Mouse (Mus musculus) forelimb bud, embryonic 11.5 days (tissue): ENCODE measurements around the gene Mettl5.
"Not testable (repeated sequence)": the region's sequence is repeated elsewhere in the genome, so short reads cannot be mapped to it uniquely, and the experiment has no call there.

Experiments
- DNase-seq: peaks from one replicate; pipeline ENCODE4 v3.0.0-alpha.2; 2012; ENCODE audit warnings: low read depth, low spot score

The Mettl5 gene

DNA sequence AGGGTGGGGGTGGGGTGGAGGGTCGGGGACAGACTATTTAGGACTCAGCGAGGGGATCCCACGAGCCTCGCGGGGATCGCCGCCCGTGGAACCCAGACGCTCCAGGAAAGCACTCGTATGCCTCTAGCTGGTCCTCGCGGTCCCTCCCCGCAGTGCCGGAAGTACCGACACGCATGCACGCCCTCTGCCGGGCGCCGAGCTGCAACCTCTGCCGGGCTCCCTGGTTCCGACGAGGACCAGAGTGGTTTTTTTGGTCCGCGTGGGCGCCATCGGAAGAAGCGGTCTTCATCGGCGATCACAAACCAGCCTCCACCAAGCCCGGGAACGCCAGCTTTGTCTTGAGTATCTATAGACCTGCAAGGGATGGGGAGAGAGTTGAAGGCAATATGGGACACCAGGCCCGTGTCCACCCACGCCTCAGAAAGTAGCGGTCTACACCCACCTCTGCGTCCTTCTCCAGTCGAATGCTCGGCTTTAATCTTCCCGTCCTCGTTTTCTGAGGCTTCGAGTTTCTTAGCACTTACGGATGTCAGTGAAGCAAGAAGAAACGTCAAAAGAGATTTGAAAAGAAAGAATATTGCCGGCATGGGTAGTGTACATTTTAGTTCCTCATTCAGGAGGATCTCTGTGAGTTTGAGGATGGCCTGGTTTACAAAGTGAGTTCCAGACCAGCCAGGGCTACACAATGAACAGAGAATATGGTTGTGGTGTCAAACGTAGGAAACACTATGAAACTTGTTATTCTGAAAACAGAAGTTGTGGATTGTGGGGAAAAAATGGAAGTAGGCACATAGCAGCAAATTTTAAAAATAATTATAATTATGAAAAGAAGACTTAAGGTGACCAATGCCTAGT is at the start of gene Mettl5:
TSS of gene Mettl5 (minus strand) at position 165 of the 855 bp plus-strand sequence.
- DNase-seq = peak; percentile 85

DNA sequence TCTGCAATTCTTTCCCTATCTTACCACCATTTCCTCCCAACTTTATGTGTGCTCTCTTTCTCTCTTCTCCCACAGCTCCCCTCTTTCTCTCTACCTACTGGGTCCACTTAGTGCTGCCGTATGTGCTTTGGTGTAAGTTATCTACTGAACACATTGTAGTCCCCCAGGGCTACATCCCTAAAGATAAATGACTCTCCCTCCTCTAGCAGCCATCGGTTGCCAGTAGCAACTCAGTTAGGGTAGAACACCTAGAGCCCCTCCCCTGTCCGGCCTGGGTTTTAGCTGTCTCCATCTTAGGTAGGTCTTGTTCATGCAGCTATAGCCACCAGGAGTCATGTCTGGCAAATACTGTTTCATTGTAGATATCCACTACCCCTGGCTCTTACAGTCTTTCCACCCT is 39.5 kb upstream of the Mettl5 start:
- DNase-seq = no peak

DNA sequence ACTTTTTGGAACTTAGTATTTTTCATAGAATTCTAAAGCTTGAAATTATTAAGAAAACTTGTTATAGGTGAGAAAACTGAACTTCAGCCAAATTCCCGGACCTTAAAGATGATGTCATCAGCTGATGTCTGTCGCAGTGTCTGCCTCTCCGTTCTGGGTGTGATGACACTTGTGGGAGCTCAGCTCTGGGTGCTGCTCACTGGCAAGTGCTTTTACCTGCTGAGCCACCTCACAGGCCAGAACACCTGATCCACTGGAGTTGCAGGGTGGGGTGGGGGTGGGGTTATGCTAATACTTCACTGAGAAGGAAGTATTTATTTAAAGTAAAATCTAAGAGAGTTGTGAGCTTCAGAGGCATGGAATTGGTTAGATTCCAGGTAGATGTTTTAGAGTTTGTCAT is 31.9 kb upstream of the Mettl5 start:
- no peak for DNase-seq

DNA sequence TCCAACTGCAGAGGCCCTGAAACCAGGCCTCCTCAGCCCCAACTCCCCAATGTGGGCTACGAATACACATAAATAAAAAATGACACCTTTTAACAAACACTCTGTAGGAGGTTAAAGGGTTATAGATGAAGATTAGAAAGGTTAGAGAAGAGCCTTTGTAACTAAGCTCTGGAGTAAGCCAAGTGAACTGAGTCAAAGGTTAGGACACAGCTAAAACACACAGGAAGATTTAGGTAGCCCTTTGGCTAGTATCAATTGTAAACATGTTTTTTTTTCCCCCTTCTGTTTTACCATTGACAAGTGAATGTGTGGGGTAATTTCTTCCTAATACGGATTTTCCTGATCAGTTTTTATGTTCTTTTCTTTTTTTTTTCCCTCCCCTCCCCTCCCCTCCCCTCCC is 27.4 kb upstream of the Mettl5 start:
- DNase-seq = no peak

DNA sequence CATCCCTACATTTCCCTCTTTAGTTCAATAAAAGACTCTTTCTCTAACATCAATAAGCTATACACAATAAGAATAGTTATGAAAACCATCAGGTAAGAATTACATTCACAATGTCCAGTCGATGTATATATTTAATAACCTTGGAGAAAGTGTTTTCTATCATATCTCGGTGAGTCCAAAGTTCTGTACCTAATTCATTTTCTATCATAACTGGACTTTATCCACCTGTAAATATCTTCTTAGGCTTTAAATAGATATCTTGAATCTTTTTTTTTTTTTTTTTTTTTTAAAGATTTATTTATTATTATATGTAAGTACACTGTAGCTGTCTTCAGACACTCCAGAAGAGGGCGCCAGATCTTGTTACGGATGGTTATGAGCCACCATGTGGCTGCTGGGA is 22.0 kb upstream of the Mettl5 start:
- DNase-seq = not testable (repeated sequence)

DNA sequence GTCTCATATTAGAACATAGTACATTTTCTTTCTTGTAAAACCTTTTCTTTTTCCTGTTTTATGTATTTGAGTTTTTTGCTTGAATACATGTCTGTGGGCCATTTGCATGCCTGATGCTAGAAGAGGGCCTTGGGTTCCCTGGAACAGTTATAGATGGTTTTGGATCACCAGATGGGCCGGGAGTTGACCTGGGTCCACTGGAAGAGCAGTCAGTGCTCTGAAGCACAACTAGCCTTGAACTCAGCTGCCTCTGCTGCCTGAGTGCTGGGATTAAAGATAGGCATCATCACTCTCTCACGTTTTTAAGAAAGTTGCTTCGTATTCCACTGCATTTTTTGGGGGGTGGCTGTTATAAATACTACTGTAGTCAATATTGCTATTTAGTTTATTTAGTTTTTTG is 18.1 kb upstream of the Mettl5 start:
- DNase-seq = no peak

DNA sequence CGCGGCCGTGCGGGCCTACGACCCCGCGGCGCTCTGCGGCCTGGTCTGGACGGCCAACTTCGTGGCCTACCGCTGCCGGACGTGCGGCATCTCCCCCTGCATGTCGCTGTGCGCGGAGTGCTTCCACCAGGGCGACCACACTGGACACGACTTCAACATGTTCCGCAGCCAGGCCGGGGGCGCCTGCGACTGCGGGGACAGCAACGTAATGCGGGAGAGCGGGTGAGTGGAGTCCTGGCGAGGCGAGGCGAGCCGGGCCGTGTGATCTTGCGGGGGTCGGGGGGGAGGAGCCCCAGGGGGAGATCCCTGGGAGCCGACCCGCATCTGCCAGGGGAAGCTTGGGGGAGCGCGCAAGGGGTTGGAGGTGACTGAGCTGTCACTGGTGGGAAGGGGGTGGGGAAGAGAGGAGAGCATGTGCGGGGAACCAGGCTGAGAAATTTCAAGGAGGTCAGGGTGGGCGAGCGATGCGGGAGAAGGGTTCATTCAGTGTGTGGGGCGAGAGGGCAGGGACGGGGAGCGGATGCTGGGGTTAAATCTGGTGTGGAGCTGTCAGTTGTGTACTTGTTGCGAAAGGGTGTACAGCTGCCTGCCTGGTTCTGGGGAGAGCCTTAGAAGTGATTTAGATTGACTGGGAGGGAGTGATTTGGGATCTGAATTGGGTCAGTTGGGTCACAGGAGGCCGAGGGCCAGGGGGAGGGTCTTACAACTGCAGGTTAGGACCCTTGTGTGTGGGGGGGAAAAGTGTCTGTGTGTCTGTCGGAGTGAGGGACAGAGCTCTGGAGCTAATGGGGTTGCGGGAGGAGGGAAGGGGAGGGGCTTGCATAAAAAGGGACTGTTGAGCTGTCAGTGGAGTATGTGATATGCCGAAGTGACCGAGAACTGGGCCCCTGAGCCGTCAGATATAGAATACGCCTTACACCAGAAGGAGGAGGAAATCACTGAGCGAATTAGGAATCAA is 12.5 kb upstream of the Mettl5 start:
- DNase-seq = no peak

DNA sequence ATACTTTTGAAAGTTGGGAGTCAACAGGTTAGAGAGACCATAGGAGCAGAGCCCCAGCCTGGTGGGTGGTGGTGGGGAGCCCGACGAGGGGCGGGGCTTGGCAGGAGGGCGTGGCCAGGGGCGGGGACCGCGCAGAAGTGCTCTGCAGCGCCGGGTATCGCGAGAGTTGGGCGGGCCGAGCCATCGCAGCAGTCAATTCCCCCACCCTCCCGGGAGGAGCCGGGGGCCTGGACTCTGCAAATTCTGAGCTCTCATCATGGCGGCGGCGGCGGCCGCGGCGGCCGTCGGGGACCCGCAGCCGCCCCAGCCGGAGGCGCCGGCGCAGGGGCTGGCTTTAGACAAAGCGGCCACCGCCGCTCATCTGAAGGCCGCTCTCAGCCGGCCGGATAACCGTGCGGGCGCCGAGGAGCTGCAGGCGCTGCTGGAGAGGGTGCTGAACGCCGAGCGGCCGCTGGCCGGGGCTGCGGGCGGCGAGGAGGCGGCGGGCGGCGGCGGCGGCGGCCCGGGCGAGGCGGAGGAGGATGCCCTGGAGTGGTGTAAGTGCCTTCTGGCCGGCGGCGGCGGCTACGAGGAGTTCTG is 11.7 kb upstream of the Mettl5 start, which contains the start of gene Ubr3:
TSS of gene Ubr3 (plus strand) at position 208 of the 579 bp plus-strand sequence.
- peak; percentile 95 for DNase-seq

DNA sequence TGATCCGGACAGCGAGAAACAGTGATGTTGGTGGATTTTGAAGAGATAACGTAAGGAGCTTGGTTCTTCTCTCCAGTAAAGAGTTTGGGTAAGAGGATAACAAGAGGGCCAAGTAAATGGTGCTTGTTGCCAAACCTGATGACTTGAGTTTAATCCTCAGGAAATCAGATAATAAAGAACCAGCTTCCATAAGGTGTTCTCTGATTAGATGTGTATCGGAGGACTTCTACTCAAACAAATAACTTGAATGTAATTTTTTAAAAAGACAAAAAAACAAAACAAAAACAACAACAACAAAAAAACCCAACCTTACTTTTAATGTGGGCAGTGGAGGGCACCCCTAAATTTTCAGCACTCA is 10.8 kb upstream of the Mettl5 start:
- no peak for DNase-seq

DNA sequence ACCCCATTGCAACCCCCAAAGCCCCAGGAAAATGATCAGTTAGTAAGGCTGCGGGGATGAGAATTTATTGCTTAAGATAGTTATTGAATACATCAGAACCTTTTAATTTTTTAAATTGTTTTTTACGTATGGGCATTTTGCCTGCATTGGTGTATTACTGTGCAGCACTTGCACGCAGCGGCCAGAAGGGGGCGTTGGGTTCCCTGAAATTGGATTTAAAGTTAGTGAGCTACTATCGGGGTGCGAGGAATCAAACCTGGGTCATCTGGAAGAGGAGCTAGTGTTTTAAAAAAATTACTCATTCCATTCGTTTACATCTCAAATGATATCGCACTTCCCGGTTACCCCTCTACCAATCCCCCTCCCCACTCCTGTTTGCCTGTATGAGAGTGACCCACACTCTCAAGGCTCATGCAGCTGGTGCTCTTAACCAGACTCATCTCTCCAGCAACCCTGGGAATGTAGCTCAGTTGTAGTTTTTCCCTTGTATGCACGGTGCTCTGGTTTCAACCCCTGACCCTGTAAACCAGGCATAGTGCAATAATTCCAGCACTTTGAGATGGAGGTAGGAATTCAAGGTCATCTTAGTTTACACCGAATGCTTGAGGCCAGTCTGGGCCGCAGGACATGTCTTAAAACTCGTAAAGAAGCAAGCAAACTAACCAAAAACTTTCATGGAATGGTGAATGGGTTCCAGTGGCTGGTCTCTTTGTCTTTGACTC is 10.2 kb upstream of the Mettl5 start:
- DNase-seq = no peak

DNA sequence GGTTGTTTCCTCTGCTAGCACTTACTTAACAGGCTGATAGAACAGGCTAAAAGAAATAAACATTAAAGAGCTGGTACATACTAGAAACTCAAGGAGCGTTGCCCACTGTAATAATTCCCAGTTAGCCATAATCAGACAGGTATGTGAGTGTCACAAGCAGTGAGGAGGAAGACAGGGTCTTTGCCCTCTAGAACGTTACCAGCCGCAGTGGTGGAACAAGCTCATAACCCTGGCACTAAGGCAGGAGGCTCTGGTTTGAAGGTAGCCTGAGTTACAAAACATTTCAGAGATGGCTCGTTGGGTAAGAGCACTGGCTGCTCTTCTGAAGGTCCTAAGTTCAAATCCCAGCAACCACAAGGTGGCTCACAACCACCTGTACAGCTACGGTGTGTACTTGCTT is 8.5 kb upstream of the Mettl5 start:
- no peak for DNase-seq

DNA sequence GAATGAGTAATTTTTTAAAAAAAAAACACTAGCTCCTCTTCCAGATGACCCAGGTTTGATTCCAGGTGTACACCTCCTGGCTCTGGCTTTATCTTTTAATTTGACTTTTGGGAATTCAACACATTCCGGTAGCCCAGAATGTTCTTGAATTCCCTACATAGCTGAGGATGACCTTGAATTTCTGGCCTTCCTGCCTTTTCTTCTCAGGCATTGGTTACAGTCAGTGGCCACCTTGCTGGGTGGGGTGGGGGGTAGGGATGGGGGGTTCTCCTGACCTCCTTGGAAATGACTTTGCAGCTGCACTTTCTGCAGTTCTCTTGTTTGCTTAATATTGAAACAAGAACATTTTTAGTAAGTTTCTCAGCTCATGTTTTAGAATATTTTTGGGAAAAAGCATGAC is 7.7 kb upstream of the Mettl5 start:
- no peak for DNase-seq

DNA sequence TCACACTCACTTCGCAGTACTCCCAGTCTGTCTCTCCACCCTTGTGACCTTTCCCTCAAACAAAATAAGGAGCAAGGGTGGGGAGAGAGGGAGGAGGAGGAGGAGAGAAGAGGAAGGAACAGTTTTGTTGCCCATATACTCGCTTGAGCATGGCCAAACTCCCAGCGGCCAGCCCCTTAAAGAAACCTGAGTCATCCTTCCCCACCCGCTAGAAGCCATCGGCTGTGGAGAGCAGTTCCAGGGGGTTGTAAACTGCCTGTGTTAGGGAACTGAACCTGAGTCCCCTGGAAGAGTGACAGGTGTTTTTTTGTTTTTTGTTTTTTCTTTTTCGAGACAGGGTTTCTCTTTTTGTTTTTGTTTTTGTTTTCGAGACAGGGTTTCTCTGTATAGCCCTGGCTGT is 5.4 kb upstream of the Mettl5 start:
- no peak for DNase-seq

DNA sequence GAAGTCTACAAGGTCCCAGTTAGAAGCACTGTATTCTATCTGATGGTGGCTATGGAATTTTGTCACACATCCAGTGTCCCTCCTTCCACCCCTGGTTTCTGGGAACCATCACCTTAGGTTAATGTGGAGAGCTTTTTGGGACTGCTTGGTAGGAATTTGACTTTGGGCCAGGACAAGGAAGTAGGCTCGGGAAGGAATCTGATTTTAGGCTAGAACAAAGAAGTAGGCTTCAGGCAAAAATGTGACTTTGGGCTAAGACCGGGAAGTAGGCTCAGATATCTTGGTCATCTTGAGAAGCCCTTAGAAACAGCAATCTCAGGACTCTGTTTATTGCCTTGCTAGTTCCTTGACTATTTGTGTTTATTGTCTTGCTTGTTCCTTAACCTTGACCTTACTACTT is 3.5 kb upstream of the Mettl5 start:
- no peak for DNase-seq

DNA sequence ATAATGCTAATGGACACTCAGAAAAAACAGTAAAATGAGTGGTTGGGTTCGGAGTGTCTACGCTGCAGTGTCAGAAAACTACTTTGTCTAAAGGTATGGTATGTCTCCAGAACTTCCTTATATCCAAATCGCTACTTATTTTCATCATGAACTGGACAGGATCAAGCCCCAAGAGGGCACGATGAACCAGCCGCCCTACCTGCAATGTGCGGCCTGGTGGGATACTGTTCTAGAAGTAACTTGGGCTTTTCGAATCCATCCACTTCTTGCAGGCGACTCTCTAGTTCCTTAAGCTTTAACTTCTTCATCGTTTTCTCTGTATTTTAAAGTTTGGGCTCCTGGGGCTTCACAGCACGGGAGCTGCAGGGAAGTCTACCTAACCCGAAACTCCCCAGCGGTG is 365 bp downstream of the Mettl5 start:
- no peak for DNase-seq

DNA sequence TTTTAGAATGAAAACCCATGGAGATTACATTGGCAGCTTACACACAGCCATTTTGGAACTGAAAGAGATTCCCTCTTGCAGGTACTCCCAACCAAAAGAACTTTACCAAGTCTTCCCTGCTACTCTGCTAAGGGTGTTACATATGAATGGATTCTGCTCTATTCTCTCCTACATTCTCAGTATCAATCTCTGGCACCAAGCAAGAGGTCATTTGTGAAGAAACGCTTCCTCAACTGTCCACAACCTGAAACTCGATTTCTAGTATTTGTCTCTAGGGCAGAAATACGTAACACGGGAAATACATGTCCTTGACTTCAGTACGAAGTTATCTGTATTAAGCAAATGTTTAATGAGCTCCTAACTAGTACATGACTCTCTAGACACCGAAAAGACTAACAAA is 834 bp downstream of the Mettl5 start:
- DNase-seq = no peak

DNA sequence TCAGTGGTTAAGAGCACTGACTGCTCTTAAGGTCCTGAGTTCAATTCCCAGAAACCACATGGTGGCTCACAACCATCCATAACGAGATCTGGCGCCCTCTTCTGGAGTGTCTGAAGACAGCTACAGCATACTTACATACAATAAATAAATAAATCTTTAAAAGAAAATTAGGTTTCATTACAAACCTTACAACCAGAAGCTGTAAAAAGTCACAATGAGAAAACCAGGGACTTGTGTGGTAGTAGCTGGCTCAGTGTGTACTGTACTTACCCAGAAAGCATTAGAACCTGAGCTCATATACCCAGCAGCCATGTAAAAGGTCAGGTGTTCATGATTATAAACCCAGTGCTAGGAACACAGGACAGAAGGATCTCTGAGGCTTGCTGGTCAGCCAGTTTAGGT is 1.4 kb downstream of the Mettl5 start:
- DNase-seq = no peak

DNA sequence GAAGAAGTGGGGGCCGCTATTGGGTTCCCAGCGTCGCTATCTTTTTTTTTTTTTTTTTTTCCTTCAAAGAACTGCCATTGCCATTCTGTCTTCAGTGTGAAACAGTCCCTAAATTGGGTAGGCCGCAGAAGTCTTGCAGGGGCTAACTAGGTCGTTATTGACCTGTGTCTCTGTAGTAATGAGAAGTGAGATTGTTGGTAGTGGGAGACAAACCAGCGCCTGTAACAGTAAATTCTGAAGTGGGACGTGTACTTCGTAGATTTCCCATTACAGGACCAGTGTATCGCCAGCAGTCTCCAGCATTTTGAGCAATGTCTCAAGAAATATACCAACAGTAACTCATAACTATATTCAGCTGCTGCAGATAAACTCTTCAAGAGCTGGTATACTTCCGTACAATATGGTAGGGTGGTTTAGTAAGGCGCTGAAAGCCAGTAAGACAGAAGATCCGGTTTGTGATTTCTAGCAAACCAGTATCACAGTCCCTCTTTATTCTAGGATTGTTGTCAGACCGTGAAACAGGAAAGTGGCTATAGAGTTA is 23.2 kb downstream of the Mettl5 start:
- DNase-seq = no peak

DNA sequence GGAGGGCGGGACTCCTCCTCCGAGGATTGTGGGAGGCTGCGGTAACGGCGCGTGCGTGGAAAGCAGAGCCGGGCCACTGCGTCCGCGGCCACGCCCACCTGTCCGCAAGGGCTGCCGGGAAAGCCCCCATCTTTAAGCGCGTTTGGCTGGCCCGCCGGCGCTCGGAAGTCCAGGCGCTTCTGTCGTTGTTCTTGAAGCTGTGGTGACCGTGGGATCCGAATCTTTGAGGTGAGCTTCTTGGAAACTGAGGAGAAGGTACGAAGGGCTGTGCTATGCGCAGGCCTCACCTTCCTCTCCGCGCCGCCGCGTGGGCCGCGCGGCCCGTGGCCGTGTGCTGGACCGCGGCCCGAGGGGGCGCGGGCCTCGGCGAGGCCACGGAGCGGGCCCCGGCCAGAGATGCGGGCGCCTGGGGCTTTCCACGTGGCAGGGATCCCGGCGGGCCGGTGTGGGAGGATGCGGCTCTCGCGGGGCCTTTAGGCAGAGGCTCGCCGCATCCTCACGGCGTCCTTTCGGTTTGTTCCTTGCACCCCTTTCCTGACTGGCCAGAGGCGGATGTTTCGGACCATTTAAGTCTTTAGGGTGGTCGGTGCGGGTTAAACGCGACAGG is 23.8 kb downstream of the Mettl5 start, which contains the start of gene Ssb:
TSS of gene Ssb (plus strand) at position 78 of the 607 bp plus-strand sequence.
- DNase-seq = peak; percentile 93

DNA sequence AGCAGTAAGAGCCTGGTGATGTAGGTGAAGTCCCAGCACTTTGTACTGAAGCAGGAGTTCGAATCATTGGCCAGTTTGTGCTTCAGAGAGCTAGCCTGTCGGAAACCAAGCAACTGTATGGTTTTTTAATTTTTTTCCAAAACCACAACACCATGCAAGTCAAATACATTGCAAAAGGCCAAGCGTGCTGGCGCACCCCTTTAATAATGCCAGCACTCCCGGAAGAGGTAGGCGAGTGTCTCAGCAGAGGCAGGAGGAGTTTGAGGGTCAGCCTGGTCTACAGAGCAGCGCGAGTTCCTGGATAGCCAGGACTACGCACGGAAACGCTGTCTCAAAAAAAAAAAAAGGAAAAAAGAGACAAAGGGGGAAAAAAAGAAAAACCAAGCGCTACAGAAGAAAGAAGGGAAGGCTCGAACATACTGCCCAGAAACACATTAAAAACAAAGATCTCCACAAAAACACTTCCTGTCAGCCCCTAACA is 24.4 kb downstream of the Mettl5 start:
- DNase-seq = no peak

DNA sequence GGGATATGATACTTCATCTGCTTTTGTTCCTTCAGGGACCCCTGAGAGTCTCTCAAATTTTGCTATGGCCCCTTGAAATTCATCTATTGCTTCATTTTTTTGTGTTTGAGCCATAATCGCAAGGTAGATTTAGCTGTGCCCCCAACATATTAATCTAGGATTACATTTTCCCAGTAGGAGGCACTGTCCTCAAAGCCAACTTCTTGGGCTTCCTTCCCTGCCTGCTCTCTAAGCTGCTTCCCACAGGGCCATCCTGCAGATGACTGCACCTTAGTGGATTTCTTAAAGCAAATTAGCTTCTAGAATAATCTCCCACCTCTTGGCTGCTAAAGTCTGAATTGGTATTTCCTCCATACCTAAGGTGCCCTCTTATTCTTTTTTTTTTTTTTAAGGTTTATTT is 27.5 kb downstream of the Mettl5 start:
- no peak for DNase-seq
